In genomic region chr16:26400971-26401370, GRCm38 (mm10) we compare ENCODE assay signal across 13 mouse cellular contexts. TPM values are rescaled to one million over a fixed set of nuclear protein-coding genes. Genes with fewer than 3 reads are reported as not detected.
DNase-seq lines count a peak whose midpoint lies in the region; ATAC-seq and TF ChIP-seq lines count a peak whose summit lies in the region.
"Had no signal": no experiment of that assay in that cellular context is flagged by ENCODE, and none has a peak within 500 bp of the region (broad histone marks: within the 10 kb centered on the region; RNA-seq: fewer than 3 reads in every experiment).

No protein-coding gene starts in this region.

- H3K4me1 ChIP-seq in heart, embryonic 10.5 days = no peaks in the 10 kb centered on the region
- peaks cover 5% of the 10 kb centered on the region; the same call in 1 of the 2 replicates for H3K4me1 ChIP-seq in kidney, adult 2 months (ENCODE audit: control insufficient read depth, insufficient read depth, low read length)
- H3K4me1 ChIP-seq in stomach, embryonic 16.5 days (ENCODE audit: control insufficient read depth, insufficient read depth, low read length) = 0 out of 2 replicates have a peak, but pooled peaks cover 4% of the 10 kb centered on the region
- H3K4me1 ChIP-seq: liver, embryonic 13.5 days; midbrain, embryonic 12.5 days; neural tube, embryonic 15.5 days had no signal

- TF ChIP-seq POLR2A in kidney, adult 2 months (IDR thresholded peaks at IDR 0.05; ENCODE audit: low read depth, low read length) = no peak

- H3K27me3 ChIP-seq in heart, embryonic 10.5 days (ENCODE audit: insufficient read depth, poor library complexity, severe bottlenecking) = no peaks in the 10 kb centered on the region
- no peaks in the 10 kb centered on the region for H3K27me3 ChIP-seq in kidney, adult 2 months (replicated peaks; ENCODE audit: control insufficient read depth, insufficient read depth, low read length)
- H3K27me3 ChIP-seq in stomach, embryonic 16.5 days (ENCODE audit: control insufficient read depth, insufficient read depth, low read length) = no peaks in the 10 kb centered on the region
- H3K27me3 ChIP-seq: liver, embryonic 13.5 days; midbrain, embryonic 12.5 days; neural tube, embryonic 15.5 days had no signal

- no peak overlapping the region for H3K27ac ChIP-seq in heart, embryonic 10.5 days
- peak overlapping the region; percentile 45; the same call in 1 of the 2 replicates for H3K27ac ChIP-seq in kidney, adult 2 months (ENCODE audit: insufficient read depth, low read depth, low read length)
- 0 out of 2 replicates have a peak overlapping the region, but pooled peaks have one; percentile 3 for H3K27ac ChIP-seq in stomach, embryonic 16.5 days (ENCODE audit: low read length)
- H3K27ac ChIP-seq: liver, embryonic 13.5 days; midbrain, embryonic 12.5 days; neural tube, embryonic 15.5 days had no signal

- TF ChIP-seq CTCF in kidney, adult 2 months (conservative IDR thresholded peaks at IDR 0.05; ENCODE audit: insufficient read depth, insufficient read length, low read depth, low read length) = no peak

- 52% methylated on average over 3 of the region's 3 CpGs for WGBS in heart, embryonic 10.5 days
- 23% methylated on average over 3 of the region's 3 CpGs for WGBS in kidney, adult 2 months
- WGBS in stomach, embryonic 16.5 days = 38% methylated on average over 3 of the region's 3 CpGs

- no peak overlapping the region for H3K4me2 ChIP-seq in stomach, embryonic 16.5 days (ENCODE audit: low read depth, low read length)
- H3K4me2 ChIP-seq: liver, embryonic 13.5 days; midbrain, embryonic 12.5 days; neural tube, embryonic 15.5 days had no signal

- peak; percentile 2 to 7 for DNase-seq in heart, postnatal 10 days
- DNase-seq in heart, embryonic 10.5 days (ENCODE audit: low spot score) = no peak
- DNase-seq in right cerebral cortex, postnatal 4 days = peak; percentile 2
- DNase-seq in right cerebral cortex, adult 18-20 months = no peak
- DNase-seq in kidney, adult 2 months = peak; percentile 89
- DNase-seq in left cerebral cortex, postnatal 4 days = no peak
- no peak for DNase-seq in right cerebral cortex, postnatal 25 days
- DNase-seq: gastrocnemius, postnatal 10 days; liver, embryonic 13.5 days had no signal

- peak; percentile 33; the same call in 1 of the 2 replicates for ATAC-seq in stomach, embryonic 16.5 days (ENCODE audit: insufficient read depth, low FRiP score)
- ATAC-seq: activated CD4-positive, CD25-positive, alpha-beta regulatory T cell, adult 4 months had no signal

- H3K36me3 ChIP-seq in heart, embryonic 10.5 days = no peaks in the 10 kb centered on the region
- no peaks in the 10 kb centered on the region for H3K36me3 ChIP-seq in kidney, adult 2 months (ENCODE audit: control insufficient read depth, insufficient read depth, low read length)
- no peaks in the 10 kb centered on the region for H3K36me3 ChIP-seq in stomach, embryonic 16.5 days (ENCODE audit: control insufficient read depth, insufficient read depth, low read length)
- H3K36me3 ChIP-seq: liver, embryonic 13.5 days; midbrain, embryonic 12.5 days; neural tube, embryonic 15.5 days had no signal

- H3K4me3 ChIP-seq in heart, embryonic 10.5 days = no peak overlapping the region
- H3K4me3 ChIP-seq in kidney, adult 2 months (ENCODE audit: insufficient read depth, low read depth, low read length) = no peak overlapping the region
- no peak overlapping the region for H3K4me3 ChIP-seq in stomach, embryonic 16.5 days (replicated peaks; ENCODE audit: low read length)
- H3K4me3 ChIP-seq: liver, embryonic 13.5 days; midbrain, embryonic 12.5 days; neural tube, embryonic 15.5 days had no signal

- H3K9me3 ChIP-seq in heart, embryonic 10.5 days = no peaks in the 10 kb centered on the region
- no peaks in the 10 kb centered on the region for H3K9me3 ChIP-seq in stomach, embryonic 16.5 days (replicated peaks; ENCODE audit: control insufficient read depth, low read length)
- H3K9me3 ChIP-seq: liver, embryonic 13.5 days; midbrain, embryonic 12.5 days; neural tube, embryonic 15.5 days had no signal

- no peak overlapping the region for H3K9ac ChIP-seq in stomach, embryonic 16.5 days (ENCODE audit: low read length)
- H3K9ac ChIP-seq: liver, embryonic 13.5 days; midbrain, embryonic 12.5 days; neural tube, embryonic 15.5 days had no signal

- intact Hi-C loops in heart, postnatal 10 days (cut with DNase I) = no loop called here
- intact Hi-C loops in left cerebral cortex, postnatal 4 days (cut with DNase I) = no loop called here

RNA-seq across cellular contexts. Expression of gene Cldn1, which starts 29.3 kb away (rescaled TPM):
- under 1 TPM; 0.47 to 0.72 TPM for total RNA-seq in heart, postnatal 10 days (2021)
- 1.1 and 3.6 TPM in 2 replicates for polyA plus RNA-seq in heart, embryonic 10.5 days (2016; fragmentation: Nextera tagmentation; extraction: Ambion mirVana)
- polyA plus RNA-seq in kidney, adult 2 months (2012; rRNA removed) = 17.7 and 18.2 TPM in 2 replicates
- polyA plus RNA-seq in stomach, embryonic 16.5 days (2015; fragmentation: Nextera tagmentation; extraction: Ambion mirVana) = 14.4 and 15.3 TPM in 2 replicates
- 1 to 10 TPM; 2.3 to 2.4 TPM for total RNA-seq in left cerebral cortex, postnatal 4 days (2021)
- polyA plus RNA-seq: activated CD4-positive, CD25-positive, alpha-beta regulatory T cell, adult 4 months had no signal

Comparison
In these comparisons a context has a peak if more than half of its experiments do, and no peak if none do; other contexts are left out.
1. DNase-seq: peak in heart, postnatal 10 days (2 of 2), right cerebral cortex, postnatal 4 days (single experiment) and kidney, adult 2 months (single experiment); none in heart, embryonic 10.5 days (single experiment), right cerebral cortex, adult 18-20 months (single experiment), left cerebral cortex, postnatal 4 days (single experiment) and right cerebral cortex, postnatal 25 days (single experiment).